Mouse (Mus musculus) megakaryocyte, embryonic 14.5 days (primary cell): ENCODE measurements around the gene G6pc3.

ENCODE experiments used
- FLI1 ChIP-seq: IDR thresholded peaks from 2 replicates; pipeline ENCODE4 v1.6.1; 2012; ENCODE audit warnings: low read length, inconsistent platforms, mixed read lengths
- GATA1 ChIP-seq: IDR thresholded peaks from 3 replicates; pipeline ENCODE4 v1.6.1; 2012; ENCODE audit warnings: mixed read lengths, low read length, inconsistent platforms, borderline replicate concordance

DNA sequence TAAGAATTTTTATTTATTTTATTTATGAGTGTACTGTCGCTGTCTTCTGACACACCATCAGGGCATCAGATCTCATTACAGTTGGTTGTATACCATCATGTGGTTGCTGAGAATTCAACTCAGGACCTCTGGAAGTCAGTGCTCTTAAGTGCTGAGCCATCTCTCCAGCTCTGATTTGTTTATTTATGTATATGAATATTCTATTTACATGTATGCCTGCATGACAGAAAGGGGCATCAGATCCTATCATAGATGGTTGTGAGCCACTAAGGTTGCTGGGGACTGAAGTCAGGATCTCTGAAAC is 32.7 kb upstream of the G6pc3 start:
- TF ChIP-seq GATA1 (no peak), FLI1 (no peak)
